Mouse (Mus musculus): Measurements from ENCODE around the gene Xrcc5.

- TF ChIP-seq CTCF (IDR thresholded peaks at IDR 0.05; ENCODE audit: low read depth) (no peak), EP300 (IDR thresholded peaks at IDR 0.05; ENCODE audit: low read depth) (no peak)
These were observed 52.2 kb downstream of the Xrcc5 start for GRCm38 (mm10) chr1:72359462-72359861.
